Mouse (Mus musculus): Measurements from ENCODE around the gene Bpifa2. TPM values are rescaled to one million over a fixed set of nuclear protein-coding genes. Genes with fewer than 3 reads are reported as not detected.

Bpifa2 gene
- polyA plus RNA-seq, 1 experiment, result not detected

DNA sequence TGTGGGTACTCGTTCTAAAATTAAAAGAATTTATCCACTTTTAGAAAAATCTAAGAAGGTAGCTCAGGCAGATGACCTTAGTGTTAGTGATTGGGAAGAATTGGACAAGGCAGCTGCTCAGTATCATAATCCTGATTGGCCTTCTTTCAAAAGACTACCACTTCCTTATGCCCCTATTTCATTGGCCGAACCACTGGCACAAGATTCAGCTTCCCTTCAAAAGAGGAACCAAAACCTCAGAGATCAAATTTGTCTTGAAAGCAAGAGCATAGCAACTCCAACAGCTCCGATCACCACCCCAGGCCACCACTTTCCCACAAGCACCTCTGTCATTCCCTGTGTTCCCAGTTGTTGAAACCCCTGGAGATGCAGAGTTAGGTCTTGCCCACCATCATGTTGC is 36.7 kb downstream of the Bpifa2 start:
- Histone ChIP-seq H3K27me3 (ENCODE audit: control insufficient read depth, insufficient read depth, low read length) (no peaks in the 10 kb centered on the region), H3K27ac (ENCODE audit: insufficient read depth, low read length) (no peak overlapping the region), H3K4me1 (ENCODE audit: control insufficient read depth, insufficient read depth, low read length) (no peaks in the 10 kb centered on the region), H3K4me3 (replicated peaks; ENCODE audit: insufficient read depth, low read depth, low read length) (no peak overlapping the region)
- 85% methylated on average over 3 of the region's 3 CpGs for WGBS
- TF ChIP-seq POLR2A (IDR thresholded peaks at IDR 0.05; ENCODE audit: borderline replicate concordance, insufficient read depth, low read length), result no peak
- TF ChIP-seq CTCF (IDR thresholded peaks at IDR 0.05; ENCODE audit: borderline replicate concordance, insufficient read depth, low read depth, low read length), result no peak
- DNase-seq, result no peak

- no peak for DNase-seq
- H3K4me3 ChIP-seq (replicated peaks; ENCODE audit: insufficient read depth, low read depth, low read length), result no peak overlapping the region
- TF ChIP-seq POLR2A (IDR thresholded peaks at IDR 0.05; ENCODE audit: borderline replicate concordance, insufficient read depth, low read length) (no peak), CTCF (IDR thresholded peaks at IDR 0.05; ENCODE audit: borderline replicate concordance, insufficient read depth, low read depth, low read length) (no peak)
- 66% methylated on average over 2 of the region's 2 CpGs for WGBS
- H3K4me1 ChIP-seq (ENCODE audit: control insufficient read depth, insufficient read depth, low read length), result no peaks in the 10 kb centered on the region
- H3K27ac ChIP-seq (ENCODE audit: insufficient read depth, low read length), result no peak overlapping the region
- no peaks in the 10 kb centered on the region for H3K27me3 ChIP-seq (ENCODE audit: control insufficient read depth, insufficient read depth, low read length)
Observed at GRCm38 (mm10) chr2:154058690-154059089, 50.6 kb downstream of the Bpifa2 start.

Other genes starting within 250 kb of the Bpifa2 start
- gene Efcab8, start 228.3 kb upstream of the Bpifa2 start, polyA plus RNA-seq (2012; rRNA removed), result 0.23 and 0.29 TPM in 2 replicates
- gene Sun5, start 137.2 kb upstream of the Bpifa2 start, polyA plus RNA-seq (2012; rRNA removed), result not detected in 2 replicates
- gene Bpifb2, start 133.2 kb upstream of the Bpifa2 start, polyA plus RNA-seq (2012; rRNA removed), result 0.31 and 0.59 TPM in 2 replicates
- 0.16 and 0.22 TPM in 2 replicates for gene Bpifb6, start 107.9 kb upstream of the Bpifa2 start, polyA plus RNA-seq (2012; rRNA removed)
- not detected in 2 replicates for gene Bpifb3, start 90.0 kb upstream of the Bpifa2 start, polyA plus RNA-seq (2012; rRNA removed)
- gene Bpifb4, start 70.1 kb upstream of the Bpifa2 start, polyA plus RNA-seq (2012; rRNA removed), result 0.05 and 0.13 TPM in 2 replicates
- gene Bpifa6, start 33.3 kb upstream of the Bpifa2 start, polyA plus RNA-seq (2012; rRNA removed), result not detected in 2 replicates
- gene Bpifa3, start 122.1 kb downstream of the Bpifa2 start, polyA plus RNA-seq (2012; rRNA removed), result not detected in 2 replicates
- not detected in 2 replicates for gene Bpifa1, start 134.6 kb downstream of the Bpifa2 start, polyA plus RNA-seq (2012; rRNA removed)
- 0.88 and 0.90 TPM in 2 replicates for gene Bpifa5, start 154.3 kb downstream of the Bpifa2 start, polyA plus RNA-seq (2012; rRNA removed)
- gene Bpifb1, start 182.6 kb downstream of the Bpifa2 start, polyA plus RNA-seq (2012; rRNA removed), result not detected in 2 replicates
- 0.08 and 0.21 TPM in 2 replicates for gene Bpifb5, start 215.5 kb downstream of the Bpifa2 start, polyA plus RNA-seq (2012; rRNA removed)
- not detected in 2 replicates for gene Bpifb9a, start 249.6 kb downstream of the Bpifa2 start, polyA plus RNA-seq (2012; rRNA removed)